Mouse (Mus musculus): ENCODE data around the gene Tanc1. TPM values are rescaled to one million over a fixed set of nuclear protein-coding genes. Genes with fewer than 3 reads are reported as not detected.

The Tanc1 gene
- total and polyA plus RNA-seq, 2 experiments from 2014 or later: 2.7 to 7.3 TPM

- 42% methylated on average over 7 of the region's 7 CpGs for WGBS
- no peak overlapping the region for H3K4me3 ChIP-seq (ENCODE audit: low read depth, low read length)
- TF ChIP-seq CTCF (IDR thresholded peaks at IDR 0.05): no peak
- no peak overlapping the region for H3K4me2 ChIP-seq (ENCODE audit: low read depth, low read length, poor library complexity, severe bottlenecking)
- no peak overlapping the region for H3K9ac ChIP-seq (replicated peaks; ENCODE audit: low read length, poor library complexity, severe bottlenecking)
- DNase-seq (ENCODE audit: low spot score) (no peak), ATAC-seq (ENCODE audit: low FRiP score) (no peak)
- H3K27me3 ChIP-seq (ENCODE audit: insufficient read depth, low read length): no peaks in the 10 kb centered on the region
- H3K9me3 ChIP-seq (ENCODE audit: low read length): no peaks in the 10 kb centered on the region
- no peaks in the 10 kb centered on the region for H3K36me3 ChIP-seq (ENCODE audit: insufficient read depth, low read length)
- no peaks in the 10 kb centered on the region for H3K4me1 ChIP-seq (ENCODE audit: insufficient read depth, low read length)
- no peak overlapping the region for H3K27ac ChIP-seq (ENCODE audit: low read depth, low read length)
These were observed 86.9 kb downstream of the Tanc1 start for GRCm38 (mm10) chr2:59698635-59699300.

- no peak for DNase-seq (ENCODE audit: low spot score)
- no peak overlapping the region for H3K27ac ChIP-seq (ENCODE audit: low read depth, low read length)
- no peak overlapping the region for H3K4me3 ChIP-seq (ENCODE audit: low read depth, low read length)
- WGBS: 84% methylated on average over 9 of the region's 9 CpGs
- no peaks in the 10 kb centered on the region for H3K27me3 ChIP-seq (ENCODE audit: insufficient read depth, low read length)
- ATAC-seq (ENCODE audit: low FRiP score): no peak
- no peak overlapping the region for H3K9ac ChIP-seq (replicated peaks; ENCODE audit: low read length, poor library complexity, severe bottlenecking)
- no peaks in the 10 kb centered on the region for H3K4me1 ChIP-seq (ENCODE audit: insufficient read depth, low read length)
- H3K36me3 ChIP-seq (ENCODE audit: insufficient read depth, low read length): no peaks in the 10 kb centered on the region
- H3K4me2 ChIP-seq (ENCODE audit: low read depth, low read length, poor library complexity, severe bottlenecking): no peak overlapping the region
- no peaks in the 10 kb centered on the region for H3K9me3 ChIP-seq (ENCODE audit: low read length)
- no peak for TF ChIP-seq CTCF (IDR thresholded peaks at IDR 0.05)
These were observed 88.1 kb downstream of the Tanc1 start for GRCm38 (mm10) chr2:59699893-59700292.

- WGBS: 86% methylated on average over 12 of the region's 12 CpGs
- Histone ChIP-seq H3K9ac (replicated peaks; ENCODE audit: low read length, poor library complexity, severe bottlenecking) (no peak overlapping the region), H3K27ac (ENCODE audit: low read depth, low read length) (no peak overlapping the region), H3K36me3 (ENCODE audit: insufficient read depth, low read length) (no peaks in the 10 kb centered on the region), H3K4me1 (ENCODE audit: insufficient read depth, low read length) (no peaks in the 10 kb centered on the region), H3K4me3 (ENCODE audit: low read depth, low read length) (no peak overlapping the region), H3K27me3 (ENCODE audit: insufficient read depth, low read length) (no peaks in the 10 kb centered on the region), H3K9me3 (ENCODE audit: low read length) (no peaks in the 10 kb centered on the region), H3K4me2 (ENCODE audit: low read depth, low read length, poor library complexity, severe bottlenecking) (no peak overlapping the region)
- ATAC-seq (ENCODE audit: low FRiP score) (no peak), DNase-seq (ENCODE audit: low spot score) (no peak)
- no peak for TF ChIP-seq CTCF (IDR thresholded peaks at IDR 0.05)
These were observed 93.4 kb downstream of the Tanc1 start for GRCm38 (mm10) chr2:59705221-59705620.

- Histone ChIP-seq H3K9ac (replicated peaks; ENCODE audit: low read length, poor library complexity, severe bottlenecking) (no peak overlapping the region), H3K4me3 (ENCODE audit: low read depth, low read length) (no peak overlapping the region), H3K36me3 (ENCODE audit: insufficient read depth, low read length) (no peaks in the 10 kb centered on the region), H3K4me2 (ENCODE audit: low read depth, low read length, poor library complexity, severe bottlenecking) (no peak overlapping the region), H3K9me3 (ENCODE audit: low read length) (no peaks in the 10 kb centered on the region), H3K27me3 (ENCODE audit: insufficient read depth, low read length) (no peaks in the 10 kb centered on the region), H3K27ac (ENCODE audit: low read depth, low read length) (no peak overlapping the region), H3K4me1 (ENCODE audit: insufficient read depth, low read length) (no peaks in the 10 kb centered on the region)
- ATAC-seq (ENCODE audit: low FRiP score) (no peak), DNase-seq (ENCODE audit: low spot score) (no peak)
- TF ChIP-seq CTCF (IDR thresholded peaks at IDR 0.05): no peak
- WGBS: 74% methylated on average over 12 of the region's 12 CpGs
These were observed 95.0 kb downstream of the Tanc1 start for GRCm38 (mm10) chr2:59706806-59707205.

- H3K9me3 ChIP-seq (ENCODE audit: low read length): no peaks in the 10 kb centered on the region
- H3K4me2 ChIP-seq (ENCODE audit: low read depth, low read length, poor library complexity, severe bottlenecking): no peak overlapping the region
- 72% methylated on average over 13 of the region's 13 CpGs for WGBS
- H3K27ac ChIP-seq (ENCODE audit: low read depth, low read length): no peak overlapping the region
- DNase-seq (ENCODE audit: low spot score) (no peak), ATAC-seq (ENCODE audit: low FRiP score) (no peak)
- H3K4me3 ChIP-seq (ENCODE audit: low read depth, low read length): no peak overlapping the region
- H3K27me3 ChIP-seq (ENCODE audit: insufficient read depth, low read length): no peaks in the 10 kb centered on the region
- H3K36me3 ChIP-seq (ENCODE audit: insufficient read depth, low read length): no peaks in the 10 kb centered on the region
- H3K9ac ChIP-seq (replicated peaks; ENCODE audit: low read length, poor library complexity, severe bottlenecking): no peak overlapping the region
- no peaks in the 10 kb centered on the region for H3K4me1 ChIP-seq (ENCODE audit: insufficient read depth, low read length)
- no peak for TF ChIP-seq CTCF (IDR thresholded peaks at IDR 0.05)
These were observed 96.3 kb downstream of the Tanc1 start for GRCm38 (mm10) chr2:59707922-59708706.

- H3K4me3 ChIP-seq (ENCODE audit: low read depth, low read length): no peak overlapping the region
- no peak overlapping the region for H3K27ac ChIP-seq (ENCODE audit: low read depth, low read length)
- H3K4me1 ChIP-seq (ENCODE audit: insufficient read depth, low read length): no peaks in the 10 kb centered on the region
- no peak overlapping the region for H3K4me2 ChIP-seq (ENCODE audit: low read depth, low read length, poor library complexity, severe bottlenecking)
- no peak for TF ChIP-seq CTCF (IDR thresholded peaks at IDR 0.05)
- H3K9me3 ChIP-seq (ENCODE audit: low read length): no peaks in the 10 kb centered on the region
- ATAC-seq (ENCODE audit: low FRiP score) (no peak), DNase-seq (ENCODE audit: low spot score) (no peak)
- no peaks in the 10 kb centered on the region for H3K36me3 ChIP-seq (ENCODE audit: insufficient read depth, low read length)
- no peak overlapping the region for H3K9ac ChIP-seq (replicated peaks; ENCODE audit: low read length, poor library complexity, severe bottlenecking)
- WGBS: 91% methylated on average over 6 of the region's 6 CpGs
- no peaks in the 10 kb centered on the region for H3K27me3 ChIP-seq (ENCODE audit: insufficient read depth, low read length)
These were observed 98.9 kb downstream of the Tanc1 start for GRCm38 (mm10) chr2:59710771-59711170.

All from midbrain, postnatal 0 days (tissue).